Mouse (Mus musculus): Measurements from ENCODE around the gene Ankrd13d. TPM values are rescaled to one million over a fixed set of nuclear protein-coding genes. Genes with fewer than 3 reads are reported as not detected.

Ankrd13d gene
- total and polyA plus RNA-seq, 2 experiments from 2014 or later: 0.40 to 2.1 TPM

- Histone ChIP-seq H3K27ac (ENCODE audit: low read depth) (no peak overlapping the region), H3K4me1 (ENCODE audit: control insufficient read depth, insufficient read depth) (no peaks in the 10 kb centered on the region), H3K4me2 (ENCODE audit: low read depth, low read length) (no peak overlapping the region), H3K36me3 (replicated peaks; ENCODE audit: control insufficient read depth, insufficient read depth, low read length) (peaks cover 73% of the 10 kb centered on the region), H3K9ac (replicated peaks; ENCODE audit: low read depth, low read length) (no peak overlapping the region), H3K4me3 (ENCODE audit: low read depth, low read length) (no peak overlapping the region), H3K9me3 (replicated peaks; ENCODE audit: control insufficient read depth, low read length) (no peaks in the 10 kb centered on the region), H3K27me3 (ENCODE audit: control insufficient read depth, insufficient read depth, low read length) (no peaks in the 10 kb centered on the region)
- DNase-seq (ENCODE audit: low spot score) (no peak), ATAC-seq (ENCODE audit: insufficient read depth, low read depth) (no peak)
- TF ChIP-seq EP300 (IDR thresholded peaks at IDR 0.05; ENCODE audit: low read depth): no peak
- TF ChIP-seq CTCF (IDR thresholded peaks at IDR 0.05; ENCODE audit: low read depth): no peak
- WGBS: 79% methylated on average over 15 of the region's 15 CpGs
Observed at GRCm38 (mm10) chr19:4290749-4291148, 7.8 kb upstream of the Ankrd13d start.

- Histone ChIP-seq H3K4me1 (ENCODE audit: control insufficient read depth, insufficient read depth) (no peaks in the 10 kb centered on the region; the same call in 1 of the 2 replicates), H3K36me3 (replicated peaks; ENCODE audit: control insufficient read depth, insufficient read depth, low read length) (peaks cover 32% of the 10 kb centered on the region), H3K4me2 (ENCODE audit: low read depth, low read length) (peak overlapping the region; percentile 83), H3K27ac (ENCODE audit: low read depth) (no peak overlapping the region), H3K27me3 (ENCODE audit: control insufficient read depth, insufficient read depth, low read length) (peaks cover 5% of the 10 kb centered on the region; the same call in 1 of the 2 replicates), H3K9ac (replicated peaks; ENCODE audit: low read depth, low read length) (no peak overlapping the region), H3K4me3 (ENCODE audit: low read depth, low read length) (no peak overlapping the region), H3K9me3 (replicated peaks; ENCODE audit: control insufficient read depth, low read length) (no peaks in the 10 kb centered on the region)
- DNase-seq (ENCODE audit: low spot score): no peak
- no peak for ATAC-seq (ENCODE audit: insufficient read depth, low read depth)
- 48% methylated on average over 7 of the region's 7 CpGs for WGBS
- TF ChIP-seq EP300 (IDR thresholded peaks at IDR 0.05; ENCODE audit: low read depth): no peak
- TF ChIP-seq CTCF (IDR thresholded peaks at IDR 0.05; ENCODE audit: low read depth): no peak
Observed at GRCm38 (mm10) chr19:4283653-4284052, 716 bp upstream of the Ankrd13d start.

DNA sequence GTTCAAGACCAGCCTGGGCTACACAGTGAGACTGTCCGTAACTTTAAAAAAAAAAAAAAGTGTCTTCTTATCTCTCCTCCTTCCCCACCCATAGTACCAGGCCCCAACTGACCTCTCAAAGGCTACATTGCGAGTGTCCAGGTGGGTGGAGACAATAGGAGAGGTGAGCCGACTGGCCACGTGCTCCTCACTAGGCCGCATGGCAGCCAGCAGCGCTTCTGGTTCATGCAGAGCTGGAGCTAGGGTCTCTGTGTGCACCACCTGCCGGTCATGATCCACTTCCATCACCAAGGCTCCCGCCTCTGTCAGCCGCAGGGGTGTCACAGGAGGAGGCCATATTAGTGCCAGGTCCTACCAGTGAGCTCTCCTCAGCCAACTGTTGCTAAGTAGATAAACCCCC is 2.5 kb downstream of the Ankrd13d start:
- Histone ChIP-seq H3K27ac (ENCODE audit: low read depth) (no peak overlapping the region), H3K9me3 (replicated peaks; ENCODE audit: control insufficient read depth, low read length) (no peaks in the 10 kb centered on the region), H3K4me1 (ENCODE audit: control insufficient read depth, insufficient read depth) (no peaks in the 10 kb centered on the region; the same call in 1 of the 2 replicates), H3K4me2 (ENCODE audit: low read depth, low read length) (no peak overlapping the region), H3K9ac (replicated peaks; ENCODE audit: low read depth, low read length) (no peak overlapping the region), H3K4me3 (ENCODE audit: low read depth, low read length) (no peak overlapping the region), H3K36me3 (replicated peaks; ENCODE audit: control insufficient read depth, insufficient read depth, low read length) (no peaks in the 10 kb centered on the region), H3K27me3 (ENCODE audit: control insufficient read depth, insufficient read depth, low read length) (peaks cover 5% of the 10 kb centered on the region; the same call in 1 of the 2 replicates)
- 96% methylated on average over 9 of the region's 9 CpGs for WGBS
- DNase-seq (ENCODE audit: low spot score): no peak
- ATAC-seq (ENCODE audit: insufficient read depth, low read depth): no peak
- TF ChIP-seq CTCF (IDR thresholded peaks at IDR 0.05; ENCODE audit: low read depth): no peak

DNA sequence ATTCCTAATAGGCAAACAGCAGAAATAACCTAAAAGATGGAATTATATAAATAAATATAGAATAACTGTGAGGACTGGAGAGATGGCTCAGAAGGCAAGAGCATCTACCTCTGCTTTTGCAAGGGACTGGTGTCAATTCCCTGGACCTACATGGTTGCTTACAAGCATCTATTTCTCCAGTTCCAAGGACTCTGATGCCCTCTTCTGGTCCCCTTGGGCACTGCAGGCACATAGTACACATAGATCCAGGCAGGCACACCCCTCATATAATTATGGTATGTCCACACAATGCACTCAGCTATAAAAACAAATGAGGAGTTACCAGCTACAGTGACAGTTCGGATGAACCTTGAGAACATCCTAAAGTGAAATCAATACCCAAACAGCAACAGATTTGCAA is 3.5 kb downstream of the Ankrd13d start:
- no peaks in the 10 kb centered on the region; the same call in 1 of the 2 replicates for H3K4me1 ChIP-seq (ENCODE audit: control insufficient read depth, insufficient read depth)
- WGBS: 94% methylated on average over 1 of the region's 1 CpGs
- H3K36me3 ChIP-seq (replicated peaks; ENCODE audit: control insufficient read depth, insufficient read depth, low read length): no peaks in the 10 kb centered on the region

GRCm38 (mm10) chr19:4270972-4271371 is 12.0 kb downstream of the Ankrd13d start:
- TF ChIP-seq CTCF (IDR thresholded peaks at IDR 0.05; ENCODE audit: low read depth) (no peak), EP300 (IDR thresholded peaks at IDR 0.05; ENCODE audit: low read depth) (no peak)
- no peak for DNase-seq (ENCODE audit: low spot score)
- H3K27ac ChIP-seq (ENCODE audit: low read depth): no peak overlapping the region
- no peaks in the 10 kb centered on the region for H3K36me3 ChIP-seq (replicated peaks; ENCODE audit: control insufficient read depth, insufficient read depth, low read length)
- ATAC-seq (ENCODE audit: insufficient read depth, low read depth): no peak
- no peak overlapping the region for H3K4me2 ChIP-seq (ENCODE audit: low read depth, low read length)
- WGBS: 93% methylated on average over 11 of the region's 11 CpGs
- no peak overlapping the region for H3K4me3 ChIP-seq (ENCODE audit: low read depth, low read length)
- H3K9me3 ChIP-seq (replicated peaks; ENCODE audit: control insufficient read depth, low read length): no peaks in the 10 kb centered on the region
- H3K9ac ChIP-seq (replicated peaks; ENCODE audit: low read depth, low read length): no peak overlapping the region
- no peaks in the 10 kb centered on the region for H3K4me1 ChIP-seq (ENCODE audit: control insufficient read depth, insufficient read depth)
- peaks cover 7% of the 10 kb centered on the region; the same call in 1 of the 2 replicates for H3K27me3 ChIP-seq (ENCODE audit: control insufficient read depth, insufficient read depth, low read length)

More for the DNA sequence above, 3.5 kb downstream of the Ankrd13d start:
- ATAC-seq (ENCODE audit: insufficient read depth, low read depth) (no peak), DNase-seq (ENCODE audit: low spot score) (no peak)
- TF ChIP-seq EP300 (IDR thresholded peaks at IDR 0.05; ENCODE audit: low read depth): no peak
- no peak for TF ChIP-seq CTCF (IDR thresholded peaks at IDR 0.05; ENCODE audit: low read depth)
- Histone ChIP-seq H3K4me2 (ENCODE audit: low read depth, low read length) (no peak overlapping the region), H3K9ac (replicated peaks; ENCODE audit: low read depth, low read length) (no peak overlapping the region), H3K9me3 (replicated peaks; ENCODE audit: control insufficient read depth, low read length) (no peaks in the 10 kb centered on the region), H3K4me3 (ENCODE audit: low read depth, low read length) (no peak overlapping the region), H3K27me3 (ENCODE audit: control insufficient read depth, insufficient read depth, low read length) (peaks cover 5% of the 10 kb centered on the region; the same call in 1 of the 2 replicates), H3K27ac (ENCODE audit: low read depth) (no peak overlapping the region)

GRCm38 (mm10) chr19:4270187-4270586 is 12.8 kb downstream of the Ankrd13d start:
- H3K4me1 ChIP-seq (ENCODE audit: control insufficient read depth, insufficient read depth): no peaks in the 10 kb centered on the region
- H3K36me3 ChIP-seq (replicated peaks; ENCODE audit: control insufficient read depth, insufficient read depth, low read length): no peaks in the 10 kb centered on the region
- peaks cover 7% of the 10 kb centered on the region; the same call in 1 of the 2 replicates for H3K27me3 ChIP-seq (ENCODE audit: control insufficient read depth, insufficient read depth, low read length)
- no peak overlapping the region for H3K9ac ChIP-seq (replicated peaks; ENCODE audit: low read depth, low read length)
- TF ChIP-seq EP300 (IDR thresholded peaks at IDR 0.05; ENCODE audit: low read depth) (no peak), CTCF (IDR thresholded peaks at IDR 0.05; ENCODE audit: low read depth) (no peak)
- no peak overlapping the region for H3K27ac ChIP-seq (ENCODE audit: low read depth)
- no peaks in the 10 kb centered on the region for H3K9me3 ChIP-seq (replicated peaks; ENCODE audit: control insufficient read depth, low read length)
- H3K4me2 ChIP-seq (ENCODE audit: low read depth, low read length): no peak overlapping the region
- no peak for DNase-seq (ENCODE audit: low spot score)
- WGBS: 60% methylated on average over 6 of the region's 6 CpGs
- no peak overlapping the region for H3K4me3 ChIP-seq (ENCODE audit: low read depth, low read length)
- ATAC-seq (ENCODE audit: insufficient read depth, low read depth): no peak

All from heart, postnatal 0 days (tissue).